Mouse (Mus musculus): ENCODE results near the gene Dck.
"Not testable (repeated sequence)": the region's sequence is repeated elsewhere in the genome, so short reads cannot be mapped to it uniquely, and the experiment has no call there.

Dck gene

GRCm38 (mm10) chr5:88764987-88765481 is at the start of gene Dck:
Gene Dck, plus strand, starts transcription at chr5:88764996.
- peak; percentile 99 to 100 for DNase-seq

DNA sequence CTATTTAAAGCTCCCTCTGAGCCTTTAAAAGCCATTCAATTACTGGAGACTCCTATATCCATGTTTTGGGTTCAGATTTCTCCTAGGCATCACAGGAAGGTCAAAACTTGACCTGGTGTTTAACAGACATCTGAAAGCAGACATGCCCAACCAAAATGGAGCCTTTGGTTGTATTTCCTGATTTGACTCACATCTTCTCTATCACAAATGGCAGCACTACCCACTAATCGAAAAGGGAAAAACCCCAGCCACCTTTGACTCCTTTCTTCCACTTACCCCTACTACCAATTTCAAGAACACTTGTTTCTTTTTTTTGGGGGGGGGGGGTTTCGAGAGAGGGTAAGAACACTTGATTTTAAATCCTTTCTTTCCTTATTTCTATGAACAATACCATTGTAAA is 47.8 kb upstream of the Dck start:
- DNase-seq, result no peak

GRCm38 (mm10) chr5:88720116-88721002 is 44.4 kb upstream of the Dck start, which contains the start of gene Mob1b:
Gene Mob1b, plus strand, starts transcription at chr5:88720855.
- DNase-seq, result peak; percentile 99

- no peak for DNase-seq
These were observed 43.8 kb upstream of the Dck start for GRCm38 (mm10) chr5:88721003-88721475.

GRCm38 (mm10) chr5:88721565-88722212 is 43.1 kb upstream of the Dck start:
- DNase-seq, result peak; percentile 44 to 59

- DNase-seq, result peak; percentile 13 to 39
These were observed 42.6 kb upstream of the Dck start for GRCm38 (mm10) chr5:88722213-88722600.

GRCm38 (mm10) chr5:88724030-88724429 is 40.8 kb upstream of the Dck start:
- DNase-seq, result no peak

DNA sequence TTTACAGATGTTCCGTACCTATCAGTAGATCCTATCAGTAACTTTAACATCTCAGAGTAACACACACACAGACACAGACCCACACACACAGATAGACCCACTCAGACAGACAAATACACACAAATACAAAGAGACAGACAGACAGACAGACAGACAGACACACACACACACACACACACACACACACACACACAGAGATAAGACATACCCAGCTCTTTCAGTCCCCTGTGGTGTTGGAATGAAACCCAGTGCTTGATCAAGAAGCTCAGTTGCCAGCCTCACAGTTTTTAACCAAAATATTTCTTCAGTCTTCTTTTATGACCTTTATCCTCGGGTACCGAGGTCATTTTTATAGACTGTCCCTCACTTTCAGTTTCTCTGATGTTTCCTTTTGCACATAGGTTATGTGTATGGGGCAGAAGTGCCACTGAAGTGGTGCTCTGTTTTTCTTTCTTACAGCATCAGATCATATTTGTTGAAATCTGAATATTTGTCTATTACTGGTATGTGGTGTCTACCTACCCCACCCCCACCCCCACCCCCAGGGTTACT is 37.1 kb upstream of the Dck start:
- DNase-seq, result no peak

DNA sequence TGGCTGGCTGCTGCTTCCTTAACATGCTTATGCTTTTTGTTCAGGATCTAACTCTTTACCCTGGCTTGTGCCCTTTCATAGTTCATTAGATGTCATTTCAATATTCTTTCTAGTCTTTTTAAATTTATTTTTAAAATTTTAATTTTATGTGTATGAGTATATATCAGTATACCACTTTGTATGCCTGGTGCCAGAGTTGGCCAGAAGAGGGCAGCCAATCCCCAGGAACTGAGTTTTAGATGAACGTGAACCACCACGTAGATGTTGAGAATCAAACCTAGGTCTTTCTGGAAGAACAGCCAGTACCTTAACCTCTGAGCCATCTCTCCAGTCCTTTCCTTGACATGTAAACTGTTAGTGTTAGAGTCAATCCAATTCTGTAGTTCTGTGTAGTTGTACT is 30.0 kb upstream of the Dck start:
- DNase-seq, result peak; percentile 23 to 24

- DNase-seq, result not testable (repeated sequence)
These were observed 23.7 kb upstream of the Dck start for GRCm38 (mm10) chr5:88741065-88741464.

DNA sequence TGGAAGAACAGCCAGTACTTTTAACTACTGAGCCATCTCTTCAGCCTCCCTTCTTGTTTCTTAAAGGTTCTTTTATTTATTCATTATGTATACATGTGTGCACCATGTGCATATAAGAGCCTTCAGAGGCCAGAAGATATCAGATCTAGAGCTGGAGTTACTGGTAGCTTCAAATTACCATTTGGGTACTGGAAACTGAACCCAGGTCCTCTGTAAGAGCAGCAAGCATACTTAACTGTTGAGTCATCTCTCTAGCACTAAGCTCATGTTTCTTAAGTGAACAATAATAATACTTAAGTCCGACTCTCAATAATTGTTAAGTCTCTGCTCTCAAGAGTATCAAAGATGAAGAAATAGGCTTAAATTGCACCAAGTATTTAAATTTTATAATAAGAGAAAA is 17.0 kb upstream of the Dck start:
- no peak for DNase-seq

DNA sequence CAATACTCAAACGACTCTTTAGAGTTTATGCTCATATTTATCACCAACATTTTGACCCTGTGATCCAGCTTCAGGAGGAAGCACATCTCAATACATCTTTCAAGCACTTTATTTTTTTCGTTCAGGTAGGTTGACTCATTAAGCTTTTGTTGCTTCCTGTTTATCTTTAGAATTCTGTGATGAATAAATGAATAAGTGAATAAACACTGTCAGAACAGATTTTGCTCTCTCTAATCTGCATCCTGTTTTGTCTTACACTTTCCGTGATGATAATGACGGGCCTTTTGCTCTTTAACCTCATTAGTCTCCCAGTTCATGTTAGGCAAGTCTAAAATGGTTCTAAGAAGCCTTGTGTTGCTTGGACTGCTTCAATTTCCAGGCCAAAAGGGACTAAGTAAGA is 11.6 kb upstream of the Dck start:
- no peak for DNase-seq

GRCm38 (mm10) chr5:88762611-88763010 is 2.2 kb upstream of the Dck start:
- DNase-seq, result no peak

GRCm38 (mm10) chr5:88764430-88764986 is 288 bp upstream of the Dck start:
- DNase-seq, result no peak

- DNase-seq, result no peak
These were observed 791 bp downstream of the Dck start for GRCm38 (mm10) chr5:88765587-88765986.

GRCm38 (mm10) chr5:88766121-88766520 is 1.3 kb downstream of the Dck start:
- DNase-seq, result no peak

- no peak for DNase-seq
These were observed 2.1 kb downstream of the Dck start for GRCm38 (mm10) chr5:88766863-88767262.

DNA sequence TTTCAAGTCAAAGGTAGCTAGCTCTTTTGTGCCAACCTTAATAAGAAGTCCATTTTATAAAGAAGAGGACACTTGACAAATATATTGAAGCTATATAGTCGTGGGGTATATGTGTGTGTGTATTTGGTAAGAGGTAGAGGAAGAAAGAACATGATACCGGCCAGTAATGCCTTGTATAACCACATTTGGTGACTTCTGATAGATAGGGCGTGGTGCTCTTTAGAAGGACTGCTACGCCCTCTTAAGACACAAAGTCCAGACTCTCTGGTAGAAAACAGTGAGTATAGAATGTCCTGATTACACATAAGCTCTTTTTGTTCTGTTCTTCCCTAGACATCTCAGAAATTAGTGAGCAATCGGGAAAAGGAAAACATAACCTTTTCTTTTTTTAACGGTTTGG is 3.4 kb downstream of the Dck start:
- no peak for DNase-seq

DNA sequence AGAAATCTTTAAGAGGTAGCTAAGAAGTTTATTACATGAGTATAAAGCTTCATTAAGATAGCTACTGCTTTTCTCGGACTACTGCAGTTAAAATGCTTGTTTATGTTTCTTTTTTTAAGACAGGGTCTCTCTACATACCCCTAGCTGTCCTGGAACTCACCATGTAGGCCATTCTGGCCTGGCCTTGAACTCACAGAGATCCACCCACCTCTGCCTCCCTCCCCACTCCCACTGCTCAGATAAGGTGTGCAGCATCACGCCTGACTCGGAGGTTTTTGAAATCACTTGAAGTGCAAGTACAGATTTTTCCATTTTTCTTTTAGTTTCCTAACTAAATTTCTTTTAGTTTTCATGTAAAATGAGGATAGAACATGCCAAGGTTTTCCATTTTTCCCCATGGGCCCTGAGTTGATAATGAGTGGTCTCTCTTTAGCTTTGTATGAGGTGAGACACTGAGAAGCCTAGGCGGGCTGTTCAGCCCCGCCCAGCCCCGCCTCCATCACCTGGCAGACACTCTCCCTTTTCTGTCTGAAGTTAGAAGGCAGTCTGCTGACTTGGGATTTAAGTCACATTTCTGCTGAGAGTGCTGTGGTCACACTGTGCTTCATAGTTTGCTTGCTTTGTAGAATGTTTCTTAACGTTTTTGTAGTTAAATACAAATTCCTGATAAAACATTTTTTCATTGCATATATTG is 17.4 kb downstream of the Dck start:
- DNase-seq, result no peak

GRCm38 (mm10) chr5:88785059-88785458 is 20.3 kb downstream of the Dck start:
- DNase-seq, result no peak

DNA sequence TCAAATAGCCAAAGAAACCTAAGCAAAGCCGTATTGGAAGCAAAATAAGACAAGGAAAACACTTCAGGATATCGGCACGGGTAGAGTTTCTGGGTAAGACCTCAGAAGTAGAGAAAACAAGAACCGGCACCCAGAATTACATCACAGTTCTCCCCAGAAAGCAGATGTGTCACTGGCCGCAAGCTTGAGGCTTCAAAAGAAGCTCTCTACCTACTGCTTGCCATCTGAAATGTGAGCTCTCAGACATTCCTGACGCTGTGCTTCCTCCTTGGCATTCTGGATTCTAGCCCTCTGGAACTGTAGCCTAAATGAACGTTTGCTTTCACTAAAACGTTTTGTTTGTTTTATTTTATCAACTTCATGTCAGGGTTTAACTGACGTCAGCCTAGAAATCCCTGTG is 25.9 kb downstream of the Dck start:
- no peak for DNase-seq
